Mouse (Mus musculus) liver, adult (tissue): ENCODE measurements around the gene Ube2z.

Experiments
- GATA4 ChIP-seq: IDR thresholded peaks from 2 replicates; pipeline ENCODE4 v1.6.1; 2014; ENCODE audit warnings: mild to moderate bottlenecking, low read length; ENCODE audit not compliant: insufficient replicate concordance

Ube2z gene

GRCm38 (mm10) chr11:96065215-96065911 is at the start of gene Ube2z:
Gene Ube2z (minus strand): TSS chr11:96065388.
- TF ChIP-seq GATA4 = peak; percentile 44; the same call in 1 of the 2 replicates

GRCm38 (mm10) chr11:96114077-96114476 is 48.9 kb upstream of the Ube2z start:
- no peak for TF ChIP-seq GATA4

- TF ChIP-seq GATA4 = no peak
These were observed 46.6 kb upstream of the Ube2z start, which contains the start of gene Calcoco2 for GRCm38 (mm10) chr11:96111751-96112150. Gene Calcoco2 (minus strand): TSS chr11:96111964.

- no peak for TF ChIP-seq GATA4
These were observed 43.2 kb upstream of the Ube2z start for GRCm38 (mm10) chr11:96108376-96108775.

- no peak for TF ChIP-seq GATA4
These were observed 28.2 kb upstream of the Ube2z start for GRCm38 (mm10) chr11:96093361-96093760.

GRCm38 (mm10) chr11:96092674-96093291 is 27.6 kb upstream of the Ube2z start:
- TF ChIP-seq GATA4 = no peak

- no peak for TF ChIP-seq GATA4
These were observed 25.9 kb upstream of the Ube2z start for GRCm38 (mm10) chr11:96091073-96091472.

GRCm38 (mm10) chr11:96087981-96088380 is 22.8 kb upstream of the Ube2z start:
- TF ChIP-seq GATA4 = no peak

GRCm38 (mm10) chr11:96082682-96083081 is 17.5 kb upstream of the Ube2z start:
- no peak for TF ChIP-seq GATA4

GRCm38 (mm10) chr11:96080736-96081135 is 15.5 kb upstream of the Ube2z start:
- no peak for TF ChIP-seq GATA4

GRCm38 (mm10) chr11:96076221-96077105 is 11.3 kb upstream of the Ube2z start:
- no peak for TF ChIP-seq GATA4

GRCm38 (mm10) chr11:96075509-96076220 is 10.5 kb upstream of the Ube2z start, which contains the start of gene Atp5g1:
Gene Atp5g1 (minus strand): TSS chr11:96075670.
- TF ChIP-seq GATA4 = no peak

- no peak for TF ChIP-seq GATA4
These were observed 10.0 kb upstream of the Ube2z start for GRCm38 (mm10) chr11:96075177-96075508.

GRCm38 (mm10) chr11:96074351-96075176 is 9.4 kb upstream of the Ube2z start:
- TF ChIP-seq GATA4 = no peak
